Mouse (Mus musculus) bone marrow macrophage, adult 2 months (primary cell): ENCODE results near the gene Bdh1. TPM values are rescaled to one million over a fixed set of nuclear protein-coding genes. Genes with fewer than 3 reads are reported as not detected.
A peak's percentile ranks its signal among the peaks of the same experiment; 100 is the strongest.

ENCODE experiments used
- H3K27ac ChIP-seq: 2 replicates; pipeline ENCODE4 v1.5.1; 2012; ENCODE audit warnings: low read depth, low read length; ENCODE audit not compliant: insufficient read depth
- H3K4me1 ChIP-seq: 2 replicates; pipeline ENCODE4 v1.6.1; 2012; ENCODE audit warnings: low read length; ENCODE audit not compliant: control insufficient read depth, insufficient read depth
- H3K4me3 ChIP-seq: 2 replicates; pipeline ENCODE4 v1.5.1; 2012; ENCODE audit warnings: mild to moderate bottlenecking, low read length, moderate library complexity; ENCODE audit not compliant: insufficient read depth
- CTCF ChIP-seq: IDR thresholded peaks from 2 replicates; pipeline ENCODE4 v1.5.1; 2012; ENCODE audit warnings: low read depth, mild to moderate bottlenecking, low read length, moderate library complexity
- POLR2A ChIP-seq: IDR thresholded peaks from 2 replicates; pipeline ENCODE4 v1.6.1; 2012; ENCODE audit warnings: mild to moderate bottlenecking, low read depth, low read length, borderline replicate concordance
- polyA plus RNA-seq: library from polyadenylated mRNA; stranded (reverse); fragments of >200 nt; gene quantifications from 2 replicates; pipeline ENCODE4 v1.2.4, GENCODE M21; 2012; ENCODE audit not compliant: missing spikeins, insufficient read depth, insufficient read length

The Bdh1 gene
- polyA plus RNA-seq, 1 experiment: 1.5 TPM

GRCm38 (mm10) chr16:31426496-31427126 lies 4.5 kb downstream of the Bdh1 start:
- no peak for TF ChIP-seq CTCF
- TF ChIP-seq POLR2A: no peak
- peaks cover 3% of the 10 kb centered on the region; the same call in 1 of the 2 replicates for H3K4me1 ChIP-seq
- H3K27ac ChIP-seq: no peak overlapping the region
- H3K4me3 ChIP-seq: no peak overlapping the region

GRCm38 (mm10) chr16:31428335-31428674 lies 6.2 kb downstream of the Bdh1 start:
- Histone ChIP-seq H3K4me1 (peaks cover 10% of the 10 kb centered on the region), H3K4me3 (peak overlapping the region; percentile 60), H3K27ac (no peak overlapping the region)
- TF ChIP-seq CTCF: no peak
- TF ChIP-seq POLR2A: no peak

- Histone ChIP-seq H3K4me1 (peaks cover 12% of the 10 kb centered on the region), H3K4me3 (peak overlapping the region; percentile 60), H3K27ac (no peak overlapping the region)
- TF ChIP-seq POLR2A (no peak), CTCF (no peak)
Measured at GRCm38 (mm10) chr16:31428675-31429470, 6.8 kb downstream of the Bdh1 start.

- Histone ChIP-seq H3K4me1 (peaks cover 17% of the 10 kb centered on the region), H3K4me3 (peak overlapping the region; percentile 60), H3K27ac (no peak overlapping the region)
- TF ChIP-seq CTCF: no peak
- no peak for TF ChIP-seq POLR2A
Measured at GRCm38 (mm10) chr16:31429471-31430155, 7.5 kb downstream of the Bdh1 start.

GRCm38 (mm10) chr16:31433466-31434110 lies 11.5 kb downstream of the Bdh1 start:
- Histone ChIP-seq H3K4me3 (no peak overlapping the region), H3K4me1 (peaks cover 17% of the 10 kb centered on the region), H3K27ac (no peak overlapping the region)
- no peak for TF ChIP-seq POLR2A
- TF ChIP-seq CTCF: no peak

GRCm38 (mm10) chr16:31435146-31435545 lies 13.1 kb downstream of the Bdh1 start:
- Histone ChIP-seq H3K4me3 (no peak overlapping the region), H3K4me1 (peaks cover 14% of the 10 kb centered on the region), H3K27ac (no peak overlapping the region)
- TF ChIP-seq POLR2A (no peak), CTCF (no peak)

- H3K4me1 ChIP-seq: peaks cover 14% of the 10 kb centered on the region
- TF ChIP-seq POLR2A: no peak
- TF ChIP-seq CTCF: no peak
- no peak overlapping the region for H3K4me3 ChIP-seq
- H3K27ac ChIP-seq: no peak overlapping the region
Measured at GRCm38 (mm10) chr16:31436085-31436484, 14.0 kb downstream of the Bdh1 start.

GRCm38 (mm10) chr16:31437358-31437757 lies 15.3 kb downstream of the Bdh1 start:
- TF ChIP-seq CTCF: no peak
- TF ChIP-seq POLR2A: no peak
- Histone ChIP-seq H3K4me1 (peaks cover 14% of the 10 kb centered on the region), H3K27ac (no peak overlapping the region), H3K4me3 (no peak overlapping the region)

- TF ChIP-seq POLR2A: no peak
- no peak for TF ChIP-seq CTCF
Measured at GRCm38 (mm10) chr16:31439529-31439928, 17.4 kb downstream of the Bdh1 start.

More at GRCm38 (mm10) chr16:31439529-31439928, 17.4 kb downstream of the Bdh1 start:
- H3K4me3 ChIP-seq: no peak overlapping the region
- H3K4me1 ChIP-seq: no peaks in the 10 kb centered on the region
- H3K27ac ChIP-seq: no peak overlapping the region
